Mouse (Mus musculus) ES-Bruce4 (cell line): ENCODE measurements around the gene Tmem121. TPM values are rescaled to one million over a fixed set of nuclear protein-coding genes. Genes with fewer than 3 reads are reported as not detected.
A peak's percentile ranks its signal among the peaks of the same experiment; 100 is the strongest.

Experiments
- H3K27ac ChIP-seq: 2 replicates; pipeline ENCODE4 v1.5.1; 2012; ENCODE audit warnings: low read length, inconsistent platforms; ENCODE audit not compliant: insufficient read depth
- H3K27me3 ChIP-seq: 2 replicates; pipeline ENCODE4 v1.6.1; 2012; ENCODE audit warnings: mild to moderate bottlenecking, low read length, inconsistent platforms; ENCODE audit not compliant: control insufficient read depth, poor library complexity, insufficient read depth, severe bottlenecking
- H3K36me3 ChIP-seq: 2 replicates; pipeline ENCODE4 v1.6.1; 2012; ENCODE audit warnings: inconsistent platforms, mild to moderate bottlenecking, low read length, moderate library complexity; ENCODE audit not compliant: control insufficient read depth, poor library complexity, insufficient read depth, severe bottlenecking
- H3K4me1 ChIP-seq: one replicate; pipeline ENCODE4 v1.8.1; 2011; ENCODE audit warnings: low read length; ENCODE audit not compliant: control insufficient read depth, insufficient read depth
- H3K4me3 ChIP-seq: 2 replicates; pipeline ENCODE4 v1.5.1; 2011; ENCODE audit warnings: low read depth, mild to moderate bottlenecking, low read length
- H3K9ac ChIP-seq: 2 replicates; pipeline ENCODE4 v1.6.1; 2012; ENCODE audit warnings: low read depth, mild to moderate bottlenecking, inconsistent platforms; ENCODE audit not compliant: poor library complexity, severe bottlenecking
- H3K9me3 ChIP-seq: replicated peaks from 2 replicates; pipeline ENCODE4 v1.6.1; 2012; ENCODE audit warnings: mild to moderate bottlenecking, low read length, inconsistent platforms; ENCODE audit not compliant: control insufficient read depth, poor library complexity, insufficient read depth, severe bottlenecking
- CTCF ChIP-seq: IDR thresholded peaks from one replicate; pipeline ENCODE4 v1.8.1; 2011; ENCODE audit warnings: low read depth, low read length
- EP300 ChIP-seq: IDR thresholded peaks from 2 replicates; pipeline ENCODE4 v1.6.1; 2011; ENCODE audit warnings: low read depth, low read length; ENCODE audit not compliant: insufficient read depth
- POLR2A ChIP-seq: IDR thresholded peaks from one replicate; pipeline ENCODE4 v1.8.1; 2011; ENCODE audit warnings: low read length; ENCODE audit not compliant: insufficient read depth
- polyA plus RNA-seq: library from polyadenylated mRNA; stranded (reverse); fragments of >200 nt; gene quantifications from 2 replicates; pipeline ENCODE4 v1.2.4, GENCODE M21; 2011; ENCODE audit warnings: low read depth; ENCODE audit not compliant: missing spikeins, insufficient read depth, insufficient read length

The Tmem121 gene
- polyA plus RNA-seq, 1 experiment: 4.8 TPM

GRCm38 (mm10) chr12:113156540-113156929, 29.2 kb upstream of the Tmem121 start:
- H3K9ac ChIP-seq: peak overlapping the region; percentile 71
- H3K36me3 ChIP-seq: peaks cover 3% of the 10 kb centered on the region; the same call in 1 of the 2 replicates
- H3K27me3 ChIP-seq: no peaks in the 10 kb centered on the region
- H3K4me3 ChIP-seq: peak overlapping the region; percentile 86
- TF ChIP-seq CTCF: no peak
- no peak for TF ChIP-seq POLR2A
- TF ChIP-seq EP300: peak; percentile 81
- peaks cover 2% of the 10 kb centered on the region for H3K4me1 ChIP-seq
- no peaks in the 10 kb centered on the region for H3K9me3 ChIP-seq
- H3K27ac ChIP-seq: peak overlapping the region; percentile 90

DNA sequence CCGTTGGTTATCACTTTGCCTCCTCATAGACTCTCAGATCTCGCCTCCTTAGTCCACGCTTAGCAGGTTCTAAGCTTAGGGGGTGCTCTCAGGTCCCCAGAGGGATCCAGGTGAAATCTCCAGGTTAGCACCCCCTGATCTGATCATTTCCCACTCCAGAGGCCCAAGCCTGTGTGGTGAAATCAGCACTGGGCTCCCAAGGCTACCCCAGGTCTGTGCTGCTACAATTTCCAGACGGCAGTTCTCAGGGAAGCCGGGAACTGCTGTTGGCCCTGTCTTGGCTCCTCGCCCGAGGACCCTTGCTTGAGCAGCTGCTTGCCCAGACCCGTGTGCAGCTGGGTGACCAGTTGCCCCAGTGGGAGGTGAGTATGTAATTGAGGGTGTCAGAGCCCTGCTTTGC, 28.7 kb upstream of the Tmem121 start:
- Histone ChIP-seq H3K9ac (peak overlapping the region; percentile 71), H3K4me3 (peak overlapping the region; percentile 86), H3K27me3 (no peaks in the 10 kb centered on the region), H3K36me3 (peaks cover 3% of the 10 kb centered on the region; the same call in 1 of the 2 replicates), H3K27ac (peak overlapping the region; percentile 87), H3K9me3 (no peaks in the 10 kb centered on the region), H3K4me1 (peaks cover 2% of the 10 kb centered on the region)
- TF ChIP-seq POLR2A (no peak), EP300 (no peak), CTCF (no peak)

- Histone ChIP-seq H3K27me3 (no peaks in the 10 kb centered on the region), H3K36me3 (peaks cover 3% of the 10 kb centered on the region; the same call in 1 of the 2 replicates), H3K4me1 (peaks cover 2% of the 10 kb centered on the region), H3K9me3 (no peaks in the 10 kb centered on the region), H3K4me3 (peak overlapping the region; percentile 86), H3K9ac (peak overlapping the region; percentile 71; the same call in 1 of the 2 replicates), H3K27ac (no peak overlapping the region)
- TF ChIP-seq EP300 (no peak), POLR2A (no peak), CTCF (no peak)
Measured at GRCm38 (mm10) chr12:113157521-113157920, 28.2 kb upstream of the Tmem121 start.

DNA sequence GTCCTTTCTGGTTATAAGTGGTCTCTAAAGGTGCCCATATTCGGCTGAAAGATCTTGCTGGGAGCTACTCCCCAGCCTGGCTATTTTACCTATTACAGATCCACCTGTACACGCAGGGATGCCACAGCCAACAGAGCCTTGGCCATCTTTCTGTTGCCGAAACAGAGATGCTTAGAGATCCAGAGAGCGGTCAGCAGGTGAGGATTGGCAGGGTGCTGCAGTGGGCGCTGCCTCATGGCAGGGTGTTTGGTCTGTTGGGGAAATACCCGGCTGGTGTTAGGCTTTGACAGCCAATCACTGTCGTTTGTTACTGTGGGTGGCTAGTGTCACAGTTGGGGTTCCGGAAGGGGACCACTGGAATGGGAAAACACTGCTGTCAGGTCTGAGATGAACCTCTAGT, 27.8 kb upstream of the Tmem121 start:
- no peaks in the 10 kb centered on the region for H3K9me3 ChIP-seq
- peaks cover 2% of the 10 kb centered on the region for H3K4me1 ChIP-seq
- no peak overlapping the region for H3K27ac ChIP-seq
- TF ChIP-seq EP300 (no peak), CTCF (no peak), POLR2A (no peak)
- H3K4me3 ChIP-seq: no peak overlapping the region
- H3K36me3 ChIP-seq: peaks cover 3% of the 10 kb centered on the region; the same call in 1 of the 2 replicates
- H3K9ac ChIP-seq: no peak overlapping the region
- H3K27me3 ChIP-seq: no peaks in the 10 kb centered on the region

- Histone ChIP-seq H3K27ac (no peak overlapping the region), H3K36me3 (peaks cover 5% of the 10 kb centered on the region)
Measured at GRCm38 (mm10) chr12:113163561-113164006, 22.1 kb upstream of the Tmem121 start.

DNA sequence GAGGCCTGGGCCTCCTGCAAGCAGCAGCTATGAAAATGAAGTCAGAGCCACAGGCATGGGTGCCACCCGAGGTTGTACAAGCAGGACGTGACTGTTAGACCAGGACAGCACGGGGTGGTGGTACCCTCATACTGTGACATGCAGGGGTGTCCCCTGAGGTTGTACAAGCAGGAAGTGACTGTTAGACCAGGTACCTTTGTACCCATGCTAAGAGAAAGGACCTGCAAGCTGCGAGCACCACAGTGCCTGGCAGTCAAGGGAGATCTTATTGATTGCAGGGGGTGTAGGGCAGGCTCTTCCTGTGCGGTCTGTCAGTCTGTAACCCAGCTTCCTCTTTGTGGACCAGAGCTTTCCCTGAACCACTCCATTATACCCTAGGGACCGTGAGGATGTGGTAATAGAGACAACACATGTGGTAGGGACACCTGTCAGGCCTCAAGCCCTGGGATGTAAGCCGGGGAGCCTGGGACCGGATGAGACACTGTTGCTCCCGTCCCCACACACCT, 17.6 kb upstream of the Tmem121 start:
- Histone ChIP-seq H3K9me3 (no peaks in the 10 kb centered on the region), H3K4me1 (no peaks in the 10 kb centered on the region), H3K9ac (no peak overlapping the region), H3K36me3 (peaks cover 5% of the 10 kb centered on the region), H3K27me3 (no peaks in the 10 kb centered on the region), H3K4me3 (no peak overlapping the region), H3K27ac (no peak overlapping the region)
- TF ChIP-seq CTCF: no peak
- no peak for TF ChIP-seq EP300
- TF ChIP-seq POLR2A: no peak

More at GRCm38 (mm10) chr12:113163561-113164006, 22.1 kb upstream of the Tmem121 start:
- no peaks in the 10 kb centered on the region for H3K27me3 ChIP-seq
- H3K9ac ChIP-seq: no peak overlapping the region
- H3K4me3 ChIP-seq: no peak overlapping the region
- no peaks in the 10 kb centered on the region for H3K9me3 ChIP-seq
- H3K4me1 ChIP-seq: no peaks in the 10 kb centered on the region
- TF ChIP-seq EP300 (no peak), CTCF (no peak), POLR2A (no peak)
